Comparison of ENCODE assay signal across 8 mouse cellular contexts in genomic region chr2:157006511-157007233, GRCm38 (mm10). TPM values are rescaled to one million over a fixed set of nuclear protein-coding genes. Genes with fewer than 3 reads are reported as not detected.
DNase-seq lines count a peak whose midpoint lies in the region; ATAC-seq lines count a peak whose summit lies in the region.

Gene Dsn1, minus strand, starts transcription at chr2:157007154.

- H3K4me3 ChIP-seq in hindbrain, embryonic 14.5 days (replicated peaks; ENCODE audit: low read length): peak within 1 kb of the TSS; percentile 52

- peaks cover 13% of the 10 kb centered on the region for H3K4me1 ChIP-seq in hindbrain, embryonic 14.5 days (replicated peaks; ENCODE audit: control insufficient read depth, insufficient read depth, low read length)

- H3K9me3 ChIP-seq in hindbrain, embryonic 14.5 days (ENCODE audit: control insufficient read depth, low read length): no peaks in the 10 kb centered on the region

- peak within 1 kb of the TSS; percentile 98 for H3K4me2 ChIP-seq in hindbrain, embryonic 14.5 days (replicated peaks)

- DNase-seq in R1 (ENCODE audit: low read depth, low spot score): peak; percentile 90
- peak; percentile 88 to 94 for DNase-seq in cerebellum, postnatal 25 days
- peak; percentile 84 to 87 for DNase-seq in frontal cortex, postnatal 25 days (ENCODE audit: low spot score in 2 of 2)
- peak; percentile 93 for DNase-seq in hindbrain, embryonic 14.5 days (ENCODE audit: low spot score)
- DNase-seq in layer of hippocampus, postnatal 36 days: peak; percentile 88 to 89
- DNase-seq in lung, postnatal 25 days (ENCODE audit: low spot score): peak; percentile 90
- DNase-seq in retina, adult 2 months (ENCODE audit: low read depth, low spot score): peak; percentile 71
- peak; percentile 88 for DNase-seq in thymus, postnatal 25 days

- ATAC-seq in hindbrain, embryonic 14.5 days (ENCODE audit: low FRiP score): peak; percentile 82

- no peaks in the 10 kb centered on the region for H3K36me3 ChIP-seq in hindbrain, embryonic 14.5 days (replicated peaks; ENCODE audit: control insufficient read depth, insufficient read depth)

- under 1% methylated on average over 56 of the region's 56 CpGs for WGBS in hindbrain, embryonic 14.5 days

- H3K27me3 ChIP-seq in hindbrain, embryonic 14.5 days (ENCODE audit: control insufficient read depth, insufficient read depth, low read length): no peaks in the 10 kb centered on the region

- H3K27ac ChIP-seq in hindbrain, embryonic 14.5 days: peak within 1 kb of the TSS; percentile 78

- H3K9ac ChIP-seq in hindbrain, embryonic 14.5 days: peak within 1 kb of the TSS; percentile 66

RNA-seq across cellular contexts. Expression of gene Dsn1, which starts in this region (rescaled TPM):
- polyA plus RNA-seq in hindbrain, embryonic 14.5 days (2014; fragmentation: Nextera tagmentation; extraction: Ambion mirVana): 11.3 and 11.9 TPM in 2 replicates
- 1 to 10 TPM; 3.3 to 5.5 TPM for total RNA-seq in layer of hippocampus, postnatal 36 days (2021)

Comparison
In these comparisons a context has a peak if more than half of its experiments do, and no peak if none do; other contexts are left out.
1. Peak in every context shown above with its lines: DNase-seq, ATAC-seq, H3K4me3 ChIP-seq and H3K27ac ChIP-seq.